Mouse (Mus musculus) spleen, postnatal 36 days (tissue): Measurements from ENCODE around the gene Dapk2.
"Not testable (repeated sequence)": the region's sequence is repeated elsewhere in the genome, so short reads cannot be mapped to it uniquely, and the experiment has no call there.

Experiments used
- DNase-seq, 2 experiments: peaks; one replicate each; pipeline ENCODE4 v3.0.0; 2022; ENCODE audit warnings: low spot score in 2 of 2, mixed read lengths in 1 of 2

Gene Dapk2

GRCm38 (mm10) chr9:66275267-66275991 lies 117.4 kb downstream of the Dapk2 start:
- no peak for DNase-seq

- no peak for DNase-seq
Measured at GRCm38 (mm10) chr9:66276062-66276461, 118.0 kb downstream of the Dapk2 start.

GRCm38 (mm10) chr9:66276697-66277385 lies 118.8 kb downstream of the Dapk2 start:
- DNase-seq, result peak; percentile 34 to 57

- DNase-seq, result no peak
Measured at GRCm38 (mm10) chr9:66279647-66280046, 121.6 kb downstream of the Dapk2 start.

- peak; percentile 70 to 76 for DNase-seq
Measured at GRCm38 (mm10) chr9:66280496-66280895, 122.5 kb downstream of the Dapk2 start.

GRCm38 (mm10) chr9:66281501-66281951 lies 123.5 kb downstream of the Dapk2 start:
- peak; percentile 89 for DNase-seq

GRCm38 (mm10) chr9:66282582-66282981 lies 124.6 kb downstream of the Dapk2 start:
- no peak for DNase-seq

GRCm38 (mm10) chr9:66283565-66284203 lies 125.7 kb downstream of the Dapk2 start:
- DNase-seq, result peak; percentile 61 to 71

GRCm38 (mm10) chr9:66285241-66285640 lies 127.2 kb downstream of the Dapk2 start:
- DNase-seq, result not testable (repeated sequence)

GRCm38 (mm10) chr9:66285901-66286300 lies 127.9 kb downstream of the Dapk2 start:
- DNase-seq, result no peak

GRCm38 (mm10) chr9:66290727-66291126 lies 132.7 kb downstream of the Dapk2 start:
- DNase-seq, result no peak

GRCm38 (mm10) chr9:66293319-66293718 lies 135.3 kb downstream of the Dapk2 start:
- no peak for DNase-seq

- no peak for DNase-seq
Measured at GRCm38 (mm10) chr9:66294227-66294626, 136.2 kb downstream of the Dapk2 start.

GRCm38 (mm10) chr9:66294980-66295410 lies 137.0 kb downstream of the Dapk2 start:
- peak; percentile 41 to 47 for DNase-seq

GRCm38 (mm10) chr9:66295577-66296120 lies 137.6 kb downstream of the Dapk2 start:
- DNase-seq, result no peak

GRCm38 (mm10) chr9:66298783-66299182 lies 140.8 kb downstream of the Dapk2 start:
- no peak for DNase-seq

- DNase-seq, result no peak
Measured at GRCm38 (mm10) chr9:66300448-66301027, 142.5 kb downstream of the Dapk2 start.

GRCm38 (mm10) chr9:66304320-66305090 lies 146.5 kb downstream of the Dapk2 start:
- DNase-seq, result no peak

GRCm38 (mm10) chr9:66305121-66306112 lies 147.4 kb downstream of the Dapk2 start:
- peak; percentile 64 to 66 for DNase-seq

GRCm38 (mm10) chr9:66306414-66306813 lies 148.4 kb downstream of the Dapk2 start:
- no peak for DNase-seq
